Mouse (Mus musculus): ENCODE measurements around the gene Mrpl9. TPM values are rescaled to one million over a fixed set of nuclear protein-coding genes. Genes with fewer than 3 reads are reported as not detected.

The Mrpl9 gene
- polyA plus RNA-seq, 1 experiment from 2014 or later, result 62.1 TPM

DNA sequence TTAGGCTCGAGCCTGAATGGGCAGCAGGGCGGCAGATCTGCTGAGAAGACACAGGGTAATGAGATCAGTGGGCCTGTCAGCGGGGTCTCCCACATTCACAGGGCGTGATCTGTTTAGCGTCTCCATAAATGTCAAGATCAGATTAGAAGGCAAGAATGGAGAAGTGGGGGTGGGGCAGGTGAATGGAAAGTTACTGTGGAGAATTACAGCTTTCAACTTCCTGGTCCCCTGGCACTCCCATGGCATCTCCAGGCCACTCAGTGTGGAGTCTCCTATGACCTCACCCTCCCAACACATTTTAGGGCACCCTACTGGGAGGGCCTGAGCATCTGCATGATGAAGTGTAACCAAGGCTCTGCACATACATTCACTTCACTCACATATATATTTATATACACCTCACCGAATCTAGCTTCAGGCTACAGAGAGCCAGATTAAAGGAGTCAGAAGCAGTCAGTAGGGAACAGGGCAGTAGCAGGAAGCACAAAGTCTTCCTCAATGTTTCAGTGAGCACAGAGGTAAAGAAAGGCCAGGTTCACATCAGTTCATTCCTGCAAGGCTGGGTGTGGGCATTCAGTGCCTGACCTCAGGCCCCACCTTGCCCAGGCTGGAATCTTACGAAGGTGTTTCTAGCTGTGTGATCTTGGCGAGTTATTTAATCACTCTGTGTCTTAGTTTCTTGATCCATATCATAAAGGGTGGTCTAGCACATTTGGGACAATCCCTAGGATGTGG, 33.4 kb downstream of the Mrpl9 start:
- 0 out of 2 replicates have a peak overlapping the region, but pooled peaks have one; percentile 89 for H3K4me2 ChIP-seq (ENCODE audit: low read length)
- no peaks in the 10 kb centered on the region for H3K9me3 ChIP-seq (ENCODE audit: control insufficient read depth, low read length)
- ATAC-seq, result no peak
- WGBS, result 66% methylated on average over 8 of the region's 8 CpGs
- peaks cover 6% of the 10 kb centered on the region for H3K36me3 ChIP-seq (ENCODE audit: control insufficient read depth, insufficient read depth)
- H3K27ac ChIP-seq (ENCODE audit: low read length), result peak overlapping the region; percentile 95
- H3K4me1 ChIP-seq (replicated peaks; ENCODE audit: control insufficient read depth, insufficient read depth, low read length), result peaks cover 53% of the 10 kb centered on the region
- no peak overlapping the region for H3K9ac ChIP-seq (replicated peaks; ENCODE audit: low read depth, low read length)
- H3K4me3 ChIP-seq (replicated peaks; ENCODE audit: low read length), result no peak overlapping the region
- no peaks in the 10 kb centered on the region for H3K27me3 ChIP-seq (replicated peaks; ENCODE audit: control insufficient read depth, insufficient read depth, low read length)

DNA sequence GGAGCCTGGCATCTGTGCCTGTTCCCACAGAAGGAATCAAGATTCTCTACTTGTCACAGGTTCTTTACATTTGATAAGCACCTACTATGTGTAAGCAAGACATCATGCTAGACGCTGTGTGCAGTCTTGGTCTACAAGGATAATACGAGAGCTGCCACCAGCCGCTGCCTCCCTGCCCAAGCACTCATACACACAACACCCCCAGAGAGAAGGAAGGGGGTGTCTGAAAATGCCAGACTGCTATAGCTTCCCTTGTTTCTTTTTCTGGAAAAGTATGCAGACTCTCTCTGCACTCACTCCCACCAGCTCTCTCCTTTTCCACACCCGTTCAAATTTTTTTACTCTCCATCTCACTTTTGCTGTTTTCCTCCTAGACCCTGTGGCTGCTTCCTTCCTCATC, 34.3 kb downstream of the Mrpl9 start:
- peak; percentile 24 for ATAC-seq
- Histone ChIP-seq H3K4me1 (replicated peaks; ENCODE audit: control insufficient read depth, insufficient read depth, low read length) (peaks cover 58% of the 10 kb centered on the region), H3K9me3 (ENCODE audit: control insufficient read depth, low read length) (no peaks in the 10 kb centered on the region), H3K4me3 (replicated peaks; ENCODE audit: low read length) (peak overlapping the region; percentile 75), H3K27me3 (replicated peaks; ENCODE audit: control insufficient read depth, insufficient read depth, low read length) (no peaks in the 10 kb centered on the region), H3K27ac (ENCODE audit: low read length) (peak overlapping the region; percentile 95), H3K9ac (replicated peaks; ENCODE audit: low read depth, low read length) (peak overlapping the region; percentile 68), H3K36me3 (ENCODE audit: control insufficient read depth, insufficient read depth) (peaks cover 8% of the 10 kb centered on the region), H3K4me2 (ENCODE audit: low read length) (peak overlapping the region; percentile 89)
- 12% methylated on average over 4 of the region's 4 CpGs for WGBS

GRCm38 (mm10) chr3:94477981-94478422, 34.9 kb downstream of the Mrpl9 start, which contains the start of gene Celf3:
TSS of gene Celf3 (plus strand) at chr3:94478295.
- Histone ChIP-seq H3K36me3 (ENCODE audit: control insufficient read depth, insufficient read depth) (peaks cover 10% of the 10 kb centered on the region), H3K9ac (replicated peaks; ENCODE audit: low read depth, low read length) (peak within 1 kb of the TSS; percentile 97), H3K27me3 (replicated peaks; ENCODE audit: control insufficient read depth, insufficient read depth, low read length) (no peaks in the 10 kb centered on the region), H3K4me2 (ENCODE audit: low read length) (peak within 1 kb of the TSS; percentile 89), H3K4me3 (replicated peaks; ENCODE audit: low read length) (peak within 1 kb of the TSS; percentile 75), H3K9me3 (ENCODE audit: control insufficient read depth, low read length) (no peaks in the 10 kb centered on the region), H3K4me1 (replicated peaks; ENCODE audit: control insufficient read depth, insufficient read depth, low read length) (peaks cover 58% of the 10 kb centered on the region), H3K27ac (ENCODE audit: low read length) (peak within 1 kb of the TSS; percentile 95)
- WGBS, result 0% methylated on average over 14 of the region's 14 CpGs
- ATAC-seq, result peak; percentile 94

- peaks cover 10% of the 10 kb centered on the region for H3K36me3 ChIP-seq (ENCODE audit: control insufficient read depth, insufficient read depth)
- H3K27ac ChIP-seq (ENCODE audit: low read length), result peak overlapping the region; percentile 95
- 6% methylated on average over 9 of the region's 9 CpGs for WGBS
- ATAC-seq, result peak; percentile 19
- H3K4me3 ChIP-seq (replicated peaks; ENCODE audit: low read length), result peak overlapping the region; percentile 75
- H3K4me2 ChIP-seq (ENCODE audit: low read length), result peak overlapping the region; percentile 89
- no peaks in the 10 kb centered on the region for H3K27me3 ChIP-seq (replicated peaks; ENCODE audit: control insufficient read depth, insufficient read depth, low read length)
- peaks cover 60% of the 10 kb centered on the region for H3K4me1 ChIP-seq (replicated peaks; ENCODE audit: control insufficient read depth, insufficient read depth, low read length)
- H3K9me3 ChIP-seq (ENCODE audit: control insufficient read depth, low read length), result no peaks in the 10 kb centered on the region
- peak overlapping the region; percentile 97 for H3K9ac ChIP-seq (replicated peaks; ENCODE audit: low read depth, low read length)
These were observed 35.6 kb downstream of the Mrpl9 start for GRCm38 (mm10) chr3:94478591-94479169.

DNA sequence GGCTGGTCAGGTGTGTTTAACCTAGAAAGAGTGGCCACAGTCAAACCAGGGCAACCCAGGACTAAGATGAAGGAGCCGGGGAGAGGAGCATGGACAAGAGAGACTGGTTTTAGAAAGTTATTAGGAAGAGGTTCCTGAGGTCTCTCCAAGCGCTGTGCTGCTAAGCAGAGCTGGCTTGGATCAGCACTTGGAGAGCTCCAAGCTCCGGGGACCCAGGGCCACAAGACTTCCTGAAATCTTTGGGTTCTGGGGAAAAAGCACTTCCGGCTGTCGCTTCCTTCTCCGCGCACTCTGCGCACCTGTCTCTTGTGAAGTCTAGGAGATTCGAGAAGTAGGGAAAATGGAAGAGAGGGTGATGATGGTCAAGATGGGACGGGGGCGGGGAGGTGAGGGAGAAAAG, 36.4 kb downstream of the Mrpl9 start:
- peak overlapping the region; percentile 75 for H3K4me3 ChIP-seq (replicated peaks; ENCODE audit: low read length)
- peaks cover 10% of the 10 kb centered on the region for H3K36me3 ChIP-seq (ENCODE audit: control insufficient read depth, insufficient read depth)
- no peaks in the 10 kb centered on the region for H3K27me3 ChIP-seq (replicated peaks; ENCODE audit: control insufficient read depth, insufficient read depth, low read length)
- no peak for ATAC-seq
- H3K9me3 ChIP-seq (ENCODE audit: control insufficient read depth, low read length), result no peaks in the 10 kb centered on the region
- whole genome bisulfite sequencing, result 21% methylated on average over 11 of the region's 11 CpGs
- no peak overlapping the region; the same call in 1 of the 2 replicates for H3K27ac ChIP-seq (ENCODE audit: low read length)
- H3K4me2 ChIP-seq (ENCODE audit: low read length), result peak overlapping the region; percentile 89
- peaks cover 65% of the 10 kb centered on the region for H3K4me1 ChIP-seq (replicated peaks; ENCODE audit: control insufficient read depth, insufficient read depth, low read length)
- peak overlapping the region; percentile 97 for H3K9ac ChIP-seq (replicated peaks; ENCODE audit: low read depth, low read length)

DNA sequence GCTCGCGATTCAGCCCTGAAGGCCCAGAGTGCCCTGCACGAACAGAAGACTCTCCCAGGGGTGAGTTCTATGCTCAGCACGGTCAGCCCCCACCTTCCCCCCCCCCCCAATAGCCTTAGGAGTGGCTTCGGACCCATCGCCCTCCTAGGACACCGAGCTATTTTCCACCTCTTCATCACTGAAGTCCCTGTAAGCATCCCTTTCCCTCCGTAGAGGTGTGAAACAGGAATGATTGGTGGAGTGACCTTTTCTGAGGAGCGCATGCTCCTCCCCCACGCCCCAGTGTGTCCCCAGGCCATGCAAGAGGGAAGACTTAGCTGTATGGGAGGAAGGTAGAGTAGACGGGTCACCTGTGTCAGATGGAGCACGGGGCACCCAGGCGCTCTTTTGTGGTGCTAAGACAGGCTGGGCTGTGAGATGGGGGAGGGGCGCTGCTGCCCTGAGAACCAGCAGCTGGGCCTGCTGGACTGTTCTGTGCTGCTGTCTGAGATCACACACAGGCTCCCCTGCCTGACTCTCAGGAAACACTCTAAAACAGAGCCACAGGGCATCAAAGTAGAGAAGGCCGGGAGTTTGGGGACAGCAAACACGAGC, 37.3 kb downstream of the Mrpl9 start, which contains the start of gene Riiad1:
Riiad1 (minus strand) TSS at position 51 of the 594 bp plus-strand sequence.
- peak within 1 kb of the TSS; percentile 89 for H3K4me2 ChIP-seq (ENCODE audit: low read length)
- peaks cover 73% of the 10 kb centered on the region for H3K4me1 ChIP-seq (replicated peaks; ENCODE audit: control insufficient read depth, insufficient read depth, low read length)
- H3K9me3 ChIP-seq (ENCODE audit: control insufficient read depth, low read length), result no peaks in the 10 kb centered on the region
- ATAC-seq, result no peak
- whole genome bisulfite sequencing, result 18% methylated on average over 16 of the region's 16 CpGs
- H3K27me3 ChIP-seq (replicated peaks; ENCODE audit: control insufficient read depth, insufficient read depth, low read length), result no peaks in the 10 kb centered on the region
- H3K4me3 ChIP-seq (replicated peaks; ENCODE audit: low read length), result peak within 1 kb of the TSS; percentile 75
- H3K36me3 ChIP-seq (ENCODE audit: control insufficient read depth, insufficient read depth), result peaks cover 10% of the 10 kb centered on the region
- peak within 1 kb of the TSS; percentile 97 for H3K9ac ChIP-seq (replicated peaks; ENCODE audit: low read depth, low read length)
- H3K27ac ChIP-seq (ENCODE audit: low read length), result no peak within 1 kb of the TSS; the same call in 1 of the 2 replicates

GRCm38 (mm10) chr3:94481429-94481828, 38.3 kb downstream of the Mrpl9 start:
- no peaks in the 10 kb centered on the region for H3K27me3 ChIP-seq (replicated peaks; ENCODE audit: control insufficient read depth, insufficient read depth, low read length)
- no peaks in the 10 kb centered on the region for H3K9me3 ChIP-seq (ENCODE audit: control insufficient read depth, low read length)
- H3K9ac ChIP-seq (replicated peaks; ENCODE audit: low read depth, low read length), result 0 out of 2 replicates have a peak overlapping the region, but pooled peaks have one; percentile 6
- H3K4me1 ChIP-seq (replicated peaks; ENCODE audit: control insufficient read depth, insufficient read depth, low read length), result peaks cover 83% of the 10 kb centered on the region
- WGBS, result 70% methylated on average over 4 of the region's 4 CpGs
- no peak overlapping the region for H3K4me3 ChIP-seq (replicated peaks; ENCODE audit: low read length)
- H3K27ac ChIP-seq (ENCODE audit: low read length), result no peak overlapping the region
- no peak for ATAC-seq
- H3K36me3 ChIP-seq (ENCODE audit: control insufficient read depth, insufficient read depth), result peaks cover 10% of the 10 kb centered on the region
- H3K4me2 ChIP-seq (ENCODE audit: low read length), result no peak overlapping the region

- no peak overlapping the region for H3K4me3 ChIP-seq (replicated peaks; ENCODE audit: low read length)
- ATAC-seq, result no peak
These were observed 39.8 kb downstream of the Mrpl9 start for GRCm38 (mm10) chr3:94482764-94483385.

More at GRCm38 (mm10) chr3:94482764-94483385, 39.8 kb downstream of the Mrpl9 start:
- Histone ChIP-seq H3K36me3 (ENCODE audit: control insufficient read depth, insufficient read depth) (peaks cover 20% of the 10 kb centered on the region), H3K4me1 (replicated peaks; ENCODE audit: control insufficient read depth, insufficient read depth, low read length) (peaks cover 84% of the 10 kb centered on the region), H3K4me2 (ENCODE audit: low read length) (peak overlapping the region; percentile 19), H3K27ac (ENCODE audit: low read length) (peak overlapping the region; percentile 44), H3K9me3 (ENCODE audit: control insufficient read depth, low read length) (no peaks in the 10 kb centered on the region), H3K9ac (replicated peaks; ENCODE audit: low read depth, low read length) (no peak overlapping the region), H3K27me3 (replicated peaks; ENCODE audit: control insufficient read depth, insufficient read depth, low read length) (no peaks in the 10 kb centered on the region)
- WGBS, result 84% methylated on average over 17 of the region's 17 CpGs
